Mouse (Mus musculus): ENCODE data around the gene Sptb.

Gene Sptb

GRCm38 (mm10) chr12:76710351-76711100 lies at the start of gene Sptb:
Gene Sptb, minus strand, starts transcription at chr12:76710547.
- DNase-seq (ENCODE audit: low read depth) = no peak

GRCm38 (mm10) chr12:76752652-76753318 lies 42.4 kb upstream of the Sptb start:
- DNase-seq (ENCODE audit: low read depth) = peak; percentile 41

GRCm38 (mm10) chr12:76750866-76751459 lies 40.6 kb upstream of the Sptb start:
- no peak for DNase-seq (ENCODE audit: low read depth)

- DNase-seq (ENCODE audit: low read depth) = no peak
These were observed 17.6 kb upstream of the Sptb start for GRCm38 (mm10) chr12:76727955-76728354.

- no peak for DNase-seq (ENCODE audit: low read depth)
These were observed 11.7 kb upstream of the Sptb start for GRCm38 (mm10) chr12:76722026-76722425.

GRCm38 (mm10) chr12:76720572-76720971 lies 10.2 kb upstream of the Sptb start:
- DNase-seq (ENCODE audit: low read depth) = peak; percentile 10

- no peak for DNase-seq (ENCODE audit: low read depth)
These were observed 8.0 kb upstream of the Sptb start for GRCm38 (mm10) chr12:76718384-76718783.

- no peak for DNase-seq (ENCODE audit: low read depth)
These were observed 474 bp downstream of the Sptb start for GRCm38 (mm10) chr12:76709795-76710350.

GRCm38 (mm10) chr12:76708956-76709794 lies 1.2 kb downstream of the Sptb start:
- DNase-seq (ENCODE audit: low read depth) = no peak

GRCm38 (mm10) chr12:76708181-76708580 lies 2.2 kb downstream of the Sptb start:
- DNase-seq (ENCODE audit: low read depth) = no peak

GRCm38 (mm10) chr12:76696380-76696935 lies 13.9 kb downstream of the Sptb start:
- no peak for DNase-seq (ENCODE audit: low read depth)

GRCm38 (mm10) chr12:76695773-76696172 lies 14.6 kb downstream of the Sptb start:
- DNase-seq (ENCODE audit: low read depth) = no peak

- no peak for DNase-seq (ENCODE audit: low read depth)
These were observed 15.4 kb downstream of the Sptb start for GRCm38 (mm10) chr12:76694801-76695505.

- DNase-seq (ENCODE audit: low read depth) = no peak
These were observed 22.7 kb downstream of the Sptb start for GRCm38 (mm10) chr12:76687498-76688200.

- no peak for DNase-seq (ENCODE audit: low read depth)
These were observed 24.7 kb downstream of the Sptb start for GRCm38 (mm10) chr12:76685647-76686046.

GRCm38 (mm10) chr12:76684493-76684892 lies 25.9 kb downstream of the Sptb start:
- DNase-seq (ENCODE audit: low read depth) = no peak

GRCm38 (mm10) chr12:76681937-76682336 lies 28.4 kb downstream of the Sptb start:
- DNase-seq (ENCODE audit: low read depth) = no peak

- no peak for DNase-seq (ENCODE audit: low read depth)
These were observed 33.3 kb downstream of the Sptb start for GRCm38 (mm10) chr12:76677068-76677467.

GRCm38 (mm10) chr12:76676477-76676876 lies 33.9 kb downstream of the Sptb start:
- DNase-seq (ENCODE audit: low read depth) = no peak

- DNase-seq (ENCODE audit: low read depth) = no peak
These were observed 35.0 kb downstream of the Sptb start for GRCm38 (mm10) chr12:76675364-76675763.
